Mouse (Mus musculus) bone marrow macrophage, adult 2 months (primary cell): ENCODE measurements at regions not wholly inside any gene's neighbourhood (a gene's known extent, or its start where the extent isn't known, plus 50 kb on each side); places are given as distances from the start of the nearest gene placed in this dataset.

Experiments
- CTCF ChIP-seq: IDR thresholded peaks from 2 replicates; pipeline ENCODE4 v1.5.1; 2012; ENCODE audit warnings: low read depth, mild to moderate bottlenecking, low read length, moderate library complexity
- POLR2A ChIP-seq: IDR thresholded peaks from 2 replicates; pipeline ENCODE4 v1.6.1; 2012; ENCODE audit warnings: mild to moderate bottlenecking, low read depth, low read length, borderline replicate concordance

- no peak for TF ChIP-seq CTCF
- no peak for TF ChIP-seq POLR2A
Observed at GRCm38 (mm10) chr11:63510611-63511010, 381.8 kb downstream of the Pmp22 start.
